Mouse (Mus musculus) neural tube, embryonic 13.5 days (tissue): ENCODE results near the gene Nanos2. TPM values are rescaled to one million over a fixed set of nuclear protein-coding genes. Genes with fewer than 3 reads are reported as not detected.

ENCODE experiments used
- ATAC-seq: fragments of 200-750 bp; cut with Nextera tagmentation; 2 replicates; pipeline ENCODE4 v1.8.0; 2017; ENCODE audit warnings: low read depth, mild to moderate bottlenecking, moderate TSS enrichment, moderate library complexity
- H3K27ac ChIP-seq: fragments of 300-500 bp; sonication (generic); replicated peaks from 2 replicates; pipeline ENCODE4 v1.5.1; 2015; ENCODE audit warnings: moderate library complexity, mild to moderate bottlenecking, inconsistent platforms
- H3K27me3 ChIP-seq: fragments of 300-500 bp; sonication (generic); 2 replicates; pipeline ENCODE4 v1.6.1; 2015; ENCODE audit warnings: mild to moderate bottlenecking, inconsistent platforms
- H3K36me3 ChIP-seq: fragments of 300-500 bp; sonication (generic); 2 replicates; pipeline ENCODE4 v1.6.1; 2015; ENCODE audit warnings: mild to moderate bottlenecking, inconsistent platforms
- H3K4me1 ChIP-seq: fragments of 300-500 bp; sonication (generic); replicated peaks from 2 replicates; pipeline ENCODE4 v1.6.1; 2015; ENCODE audit warnings: inconsistent platforms
- H3K4me2 ChIP-seq: fragments of 300-500 bp; sonication (generic); 2 replicates; pipeline ENCODE4 v1.6.1; 2015; ENCODE audit warnings: inconsistent platforms, mild to moderate bottlenecking, moderate library complexity
- H3K4me3 ChIP-seq: fragments of 300-500 bp; sonication (generic); 2 replicates; pipeline ENCODE4 v1.5.1; 2015; ENCODE audit warnings: mild to moderate bottlenecking, inconsistent platforms
- H3K9ac ChIP-seq: fragments of 300-500 bp; sonication (generic); 2 replicates; pipeline ENCODE4 v1.6.1; 2015; ENCODE audit warnings: moderate library complexity, mild to moderate bottlenecking, inconsistent platforms
- H3K9me3 ChIP-seq: fragments of 300-500 bp; sonication (generic); 2 replicates; pipeline ENCODE4 v1.6.1; 2016; ENCODE audit warnings: inconsistent platforms
- WGBS: fragments of 180-500 bp; shearing (Covaris S2); methylation state at CpG from one replicate; pipeline ENCODE4 v1.1.7; 2015; 5-methylcytosine and 5-hydroxymethylcytosine counted together
- polyA plus RNA-seq: library from polyadenylated mRNA; unstranded; fragments of >200 nt; fragmentation: Nextera tagmentation; extraction: Ambion mirVana; gene quantifications from 2 replicates; pipeline ENCODE4 v1.2.1, GENCODE M21; 2015

Gene Nanos2
- 0.56 TPM in 2 replicates for polyA plus RNA-seq

DNA sequence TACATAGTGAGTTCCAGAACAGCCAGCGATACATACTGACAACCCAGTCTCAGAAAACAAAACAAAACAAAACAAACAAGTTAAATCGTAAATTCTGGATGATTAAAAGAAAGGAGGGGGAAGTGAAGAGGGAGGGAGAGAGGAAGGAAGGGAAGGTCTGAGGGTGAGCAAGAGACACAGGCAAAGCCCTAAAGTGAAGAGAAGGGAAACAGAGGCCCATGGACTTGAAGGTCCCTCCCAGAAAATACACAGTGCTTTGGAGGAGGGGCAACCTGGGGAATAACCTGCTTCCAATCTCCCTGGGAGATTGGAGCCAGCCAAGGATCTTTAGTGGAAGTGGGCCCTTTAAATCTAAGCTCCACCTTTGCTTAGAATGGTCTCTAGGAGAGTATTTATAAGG lies at the start of gene Nanos2:
TSS of gene Nanos2 (plus strand) at position 301 of the 400 bp plus-strand sequence.
- Histone ChIP-seq H3K27me3 (peaks cover 4% of the 10 kb centered on the region; the same call in 1 of the 2 replicates), H3K27ac (no peak within 1 kb of the TSS), H3K36me3 (no peaks in the 10 kb centered on the region), H3K4me1 (peaks cover 12% of the 10 kb centered on the region), H3K9me3 (no peaks in the 10 kb centered on the region), H3K4me3 (no peak within 1 kb of the TSS), H3K9ac (no peak within 1 kb of the TSS), H3K4me2 (no peak within 1 kb of the TSS)
- WGBS, result 58% methylated on average over 2 of the region's 2 CpGs
- no peak for ATAC-seq

DNA sequence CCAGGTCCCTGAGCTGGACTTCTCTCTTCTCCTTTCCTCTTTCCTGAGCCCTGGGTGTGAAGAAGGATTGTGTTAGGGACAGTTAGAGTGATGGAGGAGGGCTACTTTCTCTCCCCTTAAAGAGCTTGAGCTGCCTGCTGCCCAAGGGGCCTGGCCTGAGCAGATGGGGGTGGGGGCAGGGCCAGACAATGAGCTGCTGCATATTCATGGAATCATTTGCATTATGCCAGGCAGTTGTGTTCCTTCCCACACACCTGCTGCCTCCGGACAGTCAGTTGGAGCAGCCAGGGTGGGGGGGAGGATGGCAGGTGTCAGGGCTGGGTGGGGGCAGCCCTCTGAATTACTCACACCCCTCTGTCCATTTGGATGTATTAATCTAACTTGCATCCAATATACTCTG lies 44.8 kb upstream of the Nanos2 start:
- WGBS, result 11% methylated on average over 1 of the region's 1 CpGs
- peaks cover 61% of the 10 kb centered on the region for H3K4me1 ChIP-seq
- H3K4me2 ChIP-seq, result peak overlapping the region; percentile 40
- H3K27ac ChIP-seq, result peak overlapping the region; percentile 88
- peak; percentile 71 for ATAC-seq
- H3K4me3 ChIP-seq, result no peak overlapping the region
- H3K27me3 ChIP-seq, result no peaks in the 10 kb centered on the region
- peak overlapping the region; percentile 49; the same call in 1 of the 2 replicates for H3K9ac ChIP-seq
- peaks cover 39% of the 10 kb centered on the region for H3K36me3 ChIP-seq
- no peaks in the 10 kb centered on the region for H3K9me3 ChIP-seq

DNA sequence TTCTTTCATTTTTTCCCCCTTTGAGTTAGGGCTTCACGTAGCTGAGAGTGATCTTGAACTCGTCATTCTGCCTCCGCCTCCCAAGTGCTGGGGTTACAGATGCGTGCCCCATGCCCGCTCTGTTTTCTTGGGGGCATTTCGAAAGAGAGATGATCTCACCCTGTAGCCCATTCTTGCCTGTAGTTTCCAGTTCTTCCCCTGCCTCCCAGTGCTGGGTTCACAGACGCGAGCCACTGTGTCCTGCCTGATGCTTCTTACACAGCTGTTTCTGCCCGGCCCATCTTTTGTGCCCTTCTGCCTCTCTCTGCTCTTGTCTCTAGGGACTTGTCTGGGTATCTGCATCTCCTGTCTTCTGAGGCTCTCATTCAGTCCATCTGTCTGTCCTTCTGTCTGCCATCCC lies 44.4 kb upstream of the Nanos2 start:
- no peak overlapping the region; the same call in 1 of the 2 replicates for H3K4me2 ChIP-seq
- H3K36me3 ChIP-seq, result peaks cover 43% of the 10 kb centered on the region
- WGBS, result 27% methylated on average over 9 of the region's 9 CpGs
- no peaks in the 10 kb centered on the region for H3K9me3 ChIP-seq
- peak; percentile 27; the same call in 1 of the 2 replicates for ATAC-seq
- H3K27me3 ChIP-seq, result no peaks in the 10 kb centered on the region
- H3K27ac ChIP-seq, result peak overlapping the region; percentile 88
- peaks cover 63% of the 10 kb centered on the region for H3K4me1 ChIP-seq
- no peak overlapping the region for H3K4me3 ChIP-seq
- no peak overlapping the region for H3K9ac ChIP-seq

DNA sequence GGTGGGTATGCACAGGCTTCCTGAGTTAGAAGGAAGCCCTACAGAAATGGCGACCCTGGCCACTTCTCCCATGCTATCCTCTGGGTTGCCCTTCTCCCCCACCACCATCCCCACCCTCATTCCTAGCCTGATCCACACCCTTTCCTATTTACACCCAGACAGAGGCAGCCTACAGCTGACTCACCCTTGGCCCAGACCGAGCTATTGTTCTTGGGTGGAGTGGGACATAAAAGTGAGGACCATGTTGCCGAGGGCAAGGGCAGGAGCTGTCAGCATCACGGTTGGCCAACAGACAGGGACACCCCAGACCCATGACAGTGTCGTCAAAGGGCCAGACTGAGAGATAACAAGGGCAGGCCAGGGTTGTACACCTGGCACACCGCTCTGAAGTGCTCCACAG lies 39.0 kb upstream of the Nanos2 start:
- peaks cover 62% of the 10 kb centered on the region for H3K36me3 ChIP-seq
- ATAC-seq, result no peak
- H3K27ac ChIP-seq, result peak overlapping the region; percentile 93
- H3K27me3 ChIP-seq, result no peaks in the 10 kb centered on the region
- WGBS, result 30% methylated on average over 6 of the region's 6 CpGs
- peaks cover 56% of the 10 kb centered on the region for H3K4me1 ChIP-seq
- peak overlapping the region; percentile 49 for H3K9ac ChIP-seq
- H3K4me3 ChIP-seq, result no peak overlapping the region
- H3K9me3 ChIP-seq, result no peaks in the 10 kb centered on the region
- no peak overlapping the region for H3K4me2 ChIP-seq

GRCm38 (mm10) chr7:18949781-18950522 lies 37.2 kb upstream of the Nanos2 start:
- ATAC-seq, result peak; percentile 92
- Histone ChIP-seq H3K27ac (peak overlapping the region; percentile 93), H3K9ac (peak overlapping the region; percentile 51), H3K4me1 (peaks cover 49% of the 10 kb centered on the region), H3K4me3 (no peak overlapping the region), H3K36me3 (peaks cover 68% of the 10 kb centered on the region), H3K27me3 (no peaks in the 10 kb centered on the region), H3K9me3 (no peaks in the 10 kb centered on the region), H3K4me2 (peak overlapping the region; percentile 26)
- WGBS, result 13% methylated on average over 12 of the region's 12 CpGs

GRCm38 (mm10) chr7:18950523-18951315 lies 36.5 kb upstream of the Nanos2 start:
- WGBS, result 17% methylated on average over 18 of the region's 18 CpGs
- Histone ChIP-seq H3K27ac (peak overlapping the region; percentile 93), H3K27me3 (no peaks in the 10 kb centered on the region), H3K4me1 (peaks cover 49% of the 10 kb centered on the region), H3K9ac (peak overlapping the region; percentile 51), H3K36me3 (peaks cover 67% of the 10 kb centered on the region), H3K4me2 (peak overlapping the region; percentile 26), H3K4me3 (no peak overlapping the region), H3K9me3 (no peaks in the 10 kb centered on the region)
- ATAC-seq, result peak; percentile 17; the same call in 1 of the 2 replicates

DNA sequence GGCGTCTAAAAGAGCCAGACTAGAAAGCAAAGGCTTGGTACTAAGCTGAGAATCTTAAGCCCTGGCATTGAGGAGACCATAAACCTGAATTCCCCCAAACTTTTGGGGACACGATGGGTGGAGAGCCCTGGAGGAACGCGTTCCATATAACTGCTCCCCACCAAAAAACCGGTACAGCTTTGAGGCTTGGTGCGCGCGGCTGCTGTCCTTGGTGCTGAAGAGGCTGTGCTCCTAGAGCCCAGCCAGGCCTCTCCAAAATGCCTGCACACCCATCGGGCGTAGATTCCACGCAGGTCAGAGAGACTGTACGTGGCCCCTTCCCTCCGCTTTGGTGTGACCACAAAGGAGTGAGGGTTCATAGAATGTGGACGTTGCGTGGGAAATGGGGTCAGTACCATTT lies 35.8 kb upstream of the Nanos2 start:
- Histone ChIP-seq H3K36me3 (peaks cover 71% of the 10 kb centered on the region), H3K4me2 (peak overlapping the region; percentile 26), H3K4me3 (no peak overlapping the region), H3K4me1 (peaks cover 55% of the 10 kb centered on the region), H3K27me3 (no peaks in the 10 kb centered on the region), H3K9me3 (no peaks in the 10 kb centered on the region), H3K27ac (peak overlapping the region; percentile 93), H3K9ac (0 out of 2 replicates have a peak overlapping the region, but pooled peaks have one; percentile 27)
- no peak for ATAC-seq
- WGBS, result 19% methylated on average over 15 of the region's 15 CpGs

DNA sequence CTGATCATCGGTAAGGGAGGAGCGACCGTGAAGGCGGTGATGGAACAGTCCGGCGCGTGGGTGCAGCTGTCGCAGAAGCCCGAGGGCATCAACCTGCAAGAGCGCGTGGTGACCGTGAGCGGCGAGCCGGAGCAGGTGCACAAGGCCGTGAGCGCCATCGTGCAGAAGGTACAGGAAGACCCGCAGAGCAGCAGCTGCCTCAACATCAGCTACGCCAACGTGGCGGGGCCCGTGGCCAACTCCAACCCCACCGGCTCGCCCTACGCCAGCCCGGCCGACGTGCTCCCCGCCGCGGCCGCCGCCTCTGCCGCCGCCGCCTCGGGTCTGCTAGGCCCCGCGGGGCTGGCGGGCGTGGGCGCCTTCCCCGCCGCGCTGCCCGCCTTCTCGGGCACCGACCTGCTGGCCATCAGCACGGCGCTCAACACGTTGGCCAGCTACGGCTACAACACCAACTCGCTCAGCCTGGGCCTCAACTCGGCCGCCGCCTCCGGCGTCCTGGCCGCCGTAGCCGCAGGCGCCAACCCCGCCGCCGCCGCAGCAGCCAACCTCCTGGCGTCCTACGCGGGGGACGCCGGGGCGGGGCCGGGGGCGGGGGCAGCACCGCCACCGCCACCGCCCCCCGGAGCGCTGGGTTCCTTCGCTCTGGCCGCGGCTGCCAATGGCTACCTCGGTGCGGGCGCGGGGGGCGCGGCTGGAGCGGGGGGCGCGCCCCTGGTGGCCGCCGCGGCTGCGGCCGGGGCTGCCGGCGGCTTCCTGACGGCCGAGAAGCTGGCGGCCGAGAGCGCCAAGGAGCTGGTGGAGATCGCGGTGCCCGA lies 29.4 kb upstream of the Nanos2 start:
- Histone ChIP-seq H3K27me3 (peaks cover 5% of the 10 kb centered on the region), H3K27ac (peak overlapping the region; percentile 80), H3K36me3 (peaks cover 58% of the 10 kb centered on the region), H3K9ac (peak overlapping the region; percentile 65), H3K4me2 (peak overlapping the region; percentile 61), H3K4me3 (peak overlapping the region; percentile 38), H3K4me1 (peaks cover 66% of the 10 kb centered on the region), H3K9me3 (no peaks in the 10 kb centered on the region)
- ATAC-seq, result peak; percentile 29
- WGBS, result 1% methylated on average over 95 of the region's 107 CpGs

- peak overlapping the region; percentile 80 for H3K27ac ChIP-seq
- WGBS, result 5% methylated on average over 20 of the region's 21 CpGs
These were observed 28.8 kb upstream of the Nanos2 start for GRCm38 (mm10) chr7:18958384-18958766.

GRCm38 (mm10) chr7:18959446-18959845 lies 27.8 kb upstream of the Nanos2 start:
- Histone ChIP-seq H3K27me3 (peaks cover 8% of the 10 kb centered on the region), H3K27ac (0 out of 2 replicates have a peak overlapping the region, but pooled peaks have one; percentile 49), H3K4me2 (no peak overlapping the region), H3K36me3 (peaks cover 41% of the 10 kb centered on the region), H3K4me3 (no peak overlapping the region), H3K9me3 (no peaks in the 10 kb centered on the region), H3K4me1 (peaks cover 82% of the 10 kb centered on the region), H3K9ac (no peak overlapping the region)
- no peak for ATAC-seq
- 60% methylated on average over 8 of the region's 8 CpGs for WGBS

More at GRCm38 (mm10) chr7:18958384-18958766, 28.8 kb upstream of the Nanos2 start:
- peaks cover 72% of the 10 kb centered on the region for H3K4me1 ChIP-seq
- peak overlapping the region; percentile 65 for H3K9ac ChIP-seq
- H3K4me3 ChIP-seq, result peak overlapping the region; percentile 38
- peaks cover 6% of the 10 kb centered on the region for H3K27me3 ChIP-seq
- no peaks in the 10 kb centered on the region for H3K9me3 ChIP-seq
- no peak for ATAC-seq
- peaks cover 52% of the 10 kb centered on the region for H3K36me3 ChIP-seq
- peak overlapping the region; percentile 61 for H3K4me2 ChIP-seq

- Histone ChIP-seq H3K36me3 (peaks cover 21% of the 10 kb centered on the region), H3K27ac (peak overlapping the region; percentile 52; the same call in 1 of the 2 replicates), H3K4me3 (peak overlapping the region; percentile 23), H3K4me1 (peaks cover 73% of the 10 kb centered on the region), H3K9ac (peak overlapping the region; percentile 62; the same call in 1 of the 2 replicates), H3K4me2 (peak overlapping the region; percentile 51), H3K27me3 (peaks cover 8% of the 10 kb centered on the region), H3K9me3 (no peaks in the 10 kb centered on the region)
- no peak for ATAC-seq
- WGBS, result 3% methylated on average over 17 of the region's 17 CpGs
These were observed 24.9 kb upstream of the Nanos2 start for GRCm38 (mm10) chr7:18962171-18962792.
